Mouse (Mus musculus): ENCODE data around the gene Slc35e2. TPM values are rescaled to one million over a fixed set of nuclear protein-coding genes. Genes with fewer than 3 reads are reported as not detected.

The Slc35e2 gene
- polyA plus RNA-seq (2015; fragmentation: Nextera tagmentation; extraction: Ambion mirVana): 5.4 and 5.6 TPM in 2 replicates

- Histone ChIP-seq H3K9me3 (ENCODE audit: low read length) (no peaks in the 10 kb centered on the region), H3K27ac (ENCODE audit: low read depth) (peak within 1 kb of the TSS; percentile 98), H3K4me2 (ENCODE audit: low read depth, low read length) (peak within 1 kb of the TSS; percentile 93), H3K4me1 (ENCODE audit: insufficient read depth) (peaks cover 39% of the 10 kb centered on the region), H3K27me3 (ENCODE audit: insufficient read depth, low read length) (no peaks in the 10 kb centered on the region), H3K36me3 (replicated peaks; ENCODE audit: insufficient read depth, low read length) (0 out of 2 replicates have a peak, but pooled peaks cover 2% of the 10 kb centered on the region), H3K4me3 (ENCODE audit: low read depth, low read length) (peak within 1 kb of the TSS; percentile 95), H3K9ac (replicated peaks) (peak within 1 kb of the TSS; percentile 90)
- DNase-seq (peak; percentile 98), ATAC-seq (peak; percentile 93)
- TF ChIP-seq CTCF (IDR thresholded peaks at IDR 0.05; ENCODE audit: low read depth) (peak; percentile 50), EP300 (IDR thresholded peaks at IDR 0.05; ENCODE audit: low read depth) (0 out of 2 replicates have a peak, but pooled peaks have one; percentile 0)
- under 1% methylated on average over 65 of the region's 65 CpGs for WGBS (ENCODE audit: insufficient replicate concordance)
Observed at GRCm38 (mm10) chr4:155601091-155601996, at the start of gene Slc35e2. Slc35e2 (plus strand) TSS chr4:155601416.

DNA sequence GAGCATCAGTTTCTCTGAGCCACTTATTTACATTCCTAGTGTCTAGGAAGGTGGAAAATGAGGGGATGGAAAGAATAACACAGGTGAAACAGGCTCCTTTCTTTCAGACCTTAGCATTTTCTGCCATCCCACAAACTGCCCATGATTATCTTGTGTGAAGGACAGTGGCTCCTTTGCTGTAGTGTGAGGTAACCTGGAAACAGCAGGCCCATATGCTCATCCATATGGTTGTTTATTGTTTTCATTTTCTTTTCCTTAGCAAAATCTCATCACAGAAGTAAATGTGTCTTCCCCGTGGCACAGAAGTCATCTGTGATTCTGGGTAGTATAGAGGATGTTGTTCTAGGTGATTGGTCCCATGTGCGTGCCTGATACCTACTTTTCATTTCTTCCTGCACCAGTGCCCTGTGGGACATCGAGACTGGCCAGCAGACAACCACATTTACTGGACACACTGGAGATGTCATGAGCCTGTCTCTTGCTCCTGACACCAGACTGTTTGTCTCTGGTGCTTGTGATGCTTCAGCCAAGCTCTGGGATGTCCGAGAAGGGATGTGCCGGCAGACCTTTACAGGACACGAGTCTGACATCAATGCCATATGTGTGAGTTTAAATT lies 48.2 kb upstream of the Slc35e2 start:
- Histone ChIP-seq H3K9me3 (ENCODE audit: low read length) (no peaks in the 10 kb centered on the region), H3K4me1 (ENCODE audit: insufficient read depth) (no peaks in the 10 kb centered on the region; the same call in 1 of the 2 replicates), H3K4me3 (ENCODE audit: low read depth, low read length) (no peak overlapping the region), H3K27me3 (ENCODE audit: insufficient read depth, low read length) (no peaks in the 10 kb centered on the region), H3K9ac (replicated peaks) (no peak overlapping the region), H3K4me2 (ENCODE audit: low read depth, low read length) (no peak overlapping the region), H3K27ac (ENCODE audit: low read depth) (no peak overlapping the region), H3K36me3 (replicated peaks; ENCODE audit: insufficient read depth, low read length) (peaks cover 62% of the 10 kb centered on the region)
- ATAC-seq (no peak), DNase-seq (no peak)
- WGBS (ENCODE audit: insufficient replicate concordance): 86% methylated on average over 6 of the region's 6 CpGs
- no peak for TF ChIP-seq EP300 (IDR thresholded peaks at IDR 0.05; ENCODE audit: low read depth)

- Histone ChIP-seq H3K27ac (ENCODE audit: low read depth) (no peak overlapping the region), H3K27me3 (ENCODE audit: insufficient read depth, low read length) (no peaks in the 10 kb centered on the region), H3K4me3 (ENCODE audit: low read depth, low read length) (no peak overlapping the region), H3K4me1 (ENCODE audit: insufficient read depth) (peaks cover 14% of the 10 kb centered on the region), H3K9ac (replicated peaks) (no peak overlapping the region), H3K9me3 (ENCODE audit: low read length) (no peaks in the 10 kb centered on the region), H3K4me2 (ENCODE audit: low read depth, low read length) (no peak overlapping the region), H3K36me3 (replicated peaks; ENCODE audit: insufficient read depth, low read length) (peaks cover 64% of the 10 kb centered on the region)
- DNase-seq: no peak
- no peak for TF ChIP-seq CTCF (IDR thresholded peaks at IDR 0.05; ENCODE audit: low read depth)
- ATAC-seq: peak; percentile 55
- 43% methylated on average over 4 of the region's 4 CpGs for WGBS (ENCODE audit: insufficient replicate concordance)
Observed at GRCm38 (mm10) chr4:155554880-155555279, 46.3 kb upstream of the Slc35e2 start.

GRCm38 (mm10) chr4:155555464-155555863 lies 45.8 kb upstream of the Slc35e2 start:
- ATAC-seq (no peak), DNase-seq (no peak)
- Histone ChIP-seq H3K4me1 (ENCODE audit: insufficient read depth) (peaks cover 20% of the 10 kb centered on the region), H3K9me3 (ENCODE audit: low read length) (no peaks in the 10 kb centered on the region), H3K27me3 (ENCODE audit: insufficient read depth, low read length) (no peaks in the 10 kb centered on the region), H3K27ac (ENCODE audit: low read depth) (no peak overlapping the region), H3K4me2 (ENCODE audit: low read depth, low read length) (no peak overlapping the region), H3K4me3 (ENCODE audit: low read depth, low read length) (no peak overlapping the region), H3K36me3 (replicated peaks; ENCODE audit: insufficient read depth, low read length) (peaks cover 67% of the 10 kb centered on the region), H3K9ac (replicated peaks) (no peak overlapping the region)
- 68% methylated on average over 1 of the region's 1 CpGs for WGBS (ENCODE audit: insufficient replicate concordance)
- no peak for TF ChIP-seq EP300 (IDR thresholded peaks at IDR 0.05; ENCODE audit: low read depth)
- no peak for TF ChIP-seq CTCF (IDR thresholded peaks at IDR 0.05; ENCODE audit: low read depth)

DNA sequence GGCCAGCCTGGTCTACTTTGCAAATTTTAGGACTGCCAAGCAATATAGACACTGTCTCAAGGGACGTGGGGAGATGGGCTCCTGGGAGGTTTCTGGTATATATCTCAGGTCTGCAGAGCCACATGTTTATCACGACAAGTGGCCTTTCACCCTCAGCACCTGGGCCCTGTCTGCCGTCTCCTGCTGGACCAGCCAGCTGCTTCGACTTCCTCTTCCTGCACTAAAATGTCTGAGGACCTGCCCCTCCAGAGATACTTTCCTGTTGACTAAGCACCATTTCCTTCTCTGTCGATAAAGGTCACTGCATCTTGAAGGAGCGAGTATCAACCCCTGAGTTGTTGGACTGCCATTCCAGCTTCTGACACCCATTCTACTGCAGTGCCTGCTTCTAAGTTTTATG lies 41.8 kb upstream of the Slc35e2 start:
- DNase-seq (no peak), ATAC-seq (no peak)
- TF ChIP-seq EP300 (IDR thresholded peaks at IDR 0.05; ENCODE audit: low read depth): no peak
- TF ChIP-seq CTCF (IDR thresholded peaks at IDR 0.05; ENCODE audit: low read depth): no peak
- 19% methylated on average over 6 of the region's 6 CpGs for WGBS (ENCODE audit: insufficient replicate concordance)
- H3K9ac ChIP-seq (replicated peaks): no peak overlapping the region
- H3K27me3 ChIP-seq (ENCODE audit: insufficient read depth, low read length): no peaks in the 10 kb centered on the region
- peak overlapping the region; percentile 50 for H3K27ac ChIP-seq (ENCODE audit: low read depth)
- peaks cover 46% of the 10 kb centered on the region for H3K4me1 ChIP-seq (ENCODE audit: insufficient read depth)
- no peak overlapping the region for H3K4me3 ChIP-seq (ENCODE audit: low read depth, low read length)
- H3K4me2 ChIP-seq (ENCODE audit: low read depth, low read length): no peak overlapping the region
- H3K36me3 ChIP-seq (replicated peaks; ENCODE audit: insufficient read depth, low read length): peaks cover 37% of the 10 kb centered on the region
- no peaks in the 10 kb centered on the region for H3K9me3 ChIP-seq (ENCODE audit: low read length)

DNA sequence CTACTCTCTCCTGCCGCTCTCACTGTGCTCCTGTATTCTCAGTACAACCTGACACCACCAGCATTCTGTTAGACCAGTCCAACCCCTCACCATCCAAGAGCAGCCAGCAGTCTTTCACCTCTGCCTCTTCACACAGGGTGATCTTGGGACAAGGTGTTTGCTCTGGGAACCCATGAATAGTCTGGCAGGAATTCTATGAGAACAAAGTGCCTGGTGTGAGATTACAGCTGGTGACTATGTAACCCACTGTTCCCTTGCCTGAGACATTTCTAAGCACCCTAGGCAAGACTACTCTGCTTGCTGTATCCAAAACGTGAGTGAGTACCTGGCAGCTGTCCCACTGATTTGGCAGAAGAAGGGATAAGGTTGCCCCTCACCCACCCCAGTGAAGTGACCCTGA lies 40.3 kb upstream of the Slc35e2 start:
- no peak for DNase-seq
- WGBS (ENCODE audit: insufficient replicate concordance): 47% methylated on average over 2 of the region's 2 CpGs
- TF ChIP-seq EP300 (IDR thresholded peaks at IDR 0.05; ENCODE audit: low read depth) (no peak), CTCF (IDR thresholded peaks at IDR 0.05; ENCODE audit: low read depth) (no peak)
- Histone ChIP-seq H3K4me1 (ENCODE audit: insufficient read depth) (peaks cover 54% of the 10 kb centered on the region), H3K27ac (ENCODE audit: low read depth) (peak overlapping the region; percentile 50), H3K9me3 (ENCODE audit: low read length) (no peaks in the 10 kb centered on the region), H3K36me3 (replicated peaks; ENCODE audit: insufficient read depth, low read length) (peaks cover 22% of the 10 kb centered on the region), H3K27me3 (ENCODE audit: insufficient read depth, low read length) (no peaks in the 10 kb centered on the region), H3K9ac (replicated peaks) (no peak overlapping the region), H3K4me2 (ENCODE audit: low read depth, low read length) (peak overlapping the region; percentile 76; the same call in 1 of the 2 replicates), H3K4me3 (ENCODE audit: low read depth, low read length) (no peak overlapping the region)
- ATAC-seq: no peak

All from liver, postnatal 0 days (tissue).